Mouse (Mus musculus): ENCODE data around the gene Hdlbp. TPM values are rescaled to one million over a fixed set of nuclear protein-coding genes. Genes with fewer than 3 reads are reported as not detected.
A peak's percentile ranks its signal among the peaks of the same experiment; 100 is the strongest.
"Not testable (repeated sequence)": the region's sequence is repeated elsewhere in the genome, so short reads cannot be mapped to it uniquely, and the experiment has no call there.

Hdlbp gene
- 321 and 334 TPM in 2 replicates for total RNA-seq (2021)
- long read RNA-seq, experiment 1, full-length matches to known transcripts, result 100 of 169 reads
- long read RNA-seq, experiment 1, partial matches to known transcripts, result 28 of 169 reads
- long read RNA-seq, experiment 1, other reads (novel, unspliced or antisense), result 41 of 169 reads
- long read RNA-seq, experiment 2, full-length matches to known transcripts, result 104 of 171 reads
- long read RNA-seq, experiment 2, partial matches to known transcripts, result 34 of 171 reads
- long read RNA-seq, experiment 2, other reads (novel, unspliced or antisense), result 33 of 171 reads

DNA sequence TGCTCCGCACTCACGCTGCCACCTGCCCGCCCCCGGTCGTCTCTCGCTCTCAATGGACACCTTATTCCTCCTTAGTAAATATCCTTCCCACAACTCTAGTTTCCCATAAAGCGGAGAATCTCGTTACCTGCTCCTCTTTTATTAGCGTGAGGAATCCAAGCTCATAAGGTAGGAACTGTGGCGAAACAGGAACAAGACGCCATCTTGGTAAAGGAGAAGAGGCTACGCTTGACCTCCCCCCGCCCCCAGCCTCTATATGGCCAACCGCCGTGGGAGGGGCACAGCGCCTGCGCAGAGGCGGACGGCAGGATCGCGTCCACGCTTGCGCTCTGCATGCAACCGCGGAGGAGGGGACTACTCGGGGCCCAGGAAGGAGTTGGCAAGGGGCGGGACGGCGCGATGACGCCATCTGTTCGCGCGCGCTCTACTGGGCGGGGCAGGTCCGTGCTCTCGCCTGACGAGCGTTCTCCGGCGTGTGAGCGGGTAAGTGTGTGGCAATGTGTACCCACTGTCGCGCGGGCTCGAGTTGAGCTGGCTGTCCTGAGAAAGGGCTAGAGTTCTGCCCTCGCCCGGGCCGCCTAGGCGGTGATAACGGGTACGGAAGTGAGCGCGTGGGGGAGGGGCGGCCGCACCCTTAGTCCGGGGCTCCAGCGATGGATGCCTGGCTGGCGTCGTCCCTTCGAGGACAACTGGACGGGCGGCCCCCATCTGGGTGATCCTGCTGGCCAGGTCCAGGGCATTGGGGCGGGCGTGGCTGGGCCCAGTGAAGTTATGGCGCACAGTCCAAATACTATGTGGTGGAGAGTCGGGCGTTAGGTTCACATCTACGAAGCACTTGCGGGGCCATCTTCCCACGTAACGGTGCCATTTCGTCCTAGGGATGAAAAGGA is at the start of gene Hdlbp:
Gene Hdlbp, minus strand, starts transcription at position 230 of the 890 bp plus-strand sequence.
- DNase-seq, result peak; percentile 100

DNA sequence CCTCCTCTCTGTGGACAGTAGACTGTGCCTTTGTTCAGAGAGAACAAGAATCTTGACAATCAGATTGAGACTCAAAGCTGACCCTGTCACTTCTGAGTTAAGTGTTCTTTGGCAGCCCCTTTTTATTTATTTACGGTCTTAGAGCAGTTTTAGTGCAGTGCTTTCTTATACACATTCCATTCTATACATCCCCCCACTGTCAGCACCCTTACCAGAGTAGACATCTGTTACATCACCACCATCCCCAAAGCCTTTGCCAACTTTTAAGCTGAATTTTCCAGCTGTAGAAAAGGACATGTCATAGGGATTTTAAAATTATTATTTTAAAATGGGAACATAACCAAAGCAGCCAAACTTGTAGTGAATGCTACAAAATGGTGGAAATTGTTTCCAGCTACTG is 43.7 kb upstream of the Hdlbp start:
- DNase-seq, result no peak

DNA sequence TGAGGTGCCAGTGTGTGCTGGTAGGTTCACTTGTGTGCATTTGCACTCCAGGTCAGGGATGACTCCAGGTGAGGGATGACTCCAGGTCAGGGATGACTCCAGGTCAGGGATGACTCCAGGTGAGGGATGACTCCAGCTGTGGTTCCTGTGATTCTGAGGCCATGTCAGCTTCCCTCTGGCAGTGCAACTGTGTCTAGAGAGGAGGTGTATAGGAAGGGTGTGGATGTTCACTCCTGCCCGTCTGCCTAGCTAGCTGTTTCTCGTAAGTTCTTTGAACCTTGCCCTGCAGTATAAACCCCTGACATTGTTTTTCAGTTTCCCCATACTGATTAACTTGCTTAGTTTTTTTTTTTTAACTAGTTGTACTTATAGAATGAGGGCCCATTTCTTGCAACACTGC is 42.9 kb upstream of the Hdlbp start:
- DNase-seq, result no peak

DNA sequence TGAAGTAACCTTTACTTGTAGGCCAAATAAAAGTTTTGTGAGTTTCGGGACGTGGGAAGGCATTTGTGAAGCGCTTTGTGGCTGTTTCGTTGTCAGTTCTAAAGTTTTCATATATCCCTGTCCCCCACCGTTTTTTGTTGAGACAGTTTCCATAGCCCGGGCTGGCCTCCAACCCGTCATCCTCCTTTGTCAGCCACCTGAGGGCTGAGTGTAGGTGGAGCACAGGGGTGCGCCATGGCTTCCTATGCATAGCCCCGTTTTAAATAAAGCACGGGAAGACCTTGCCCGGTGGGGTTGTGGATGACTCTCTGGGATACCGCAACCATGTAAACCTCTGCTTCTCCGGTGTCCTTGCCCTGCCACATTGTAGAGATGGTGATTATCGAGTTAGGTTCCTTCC is 34.6 kb upstream of the Hdlbp start:
- DNase-seq, result no peak

DNA sequence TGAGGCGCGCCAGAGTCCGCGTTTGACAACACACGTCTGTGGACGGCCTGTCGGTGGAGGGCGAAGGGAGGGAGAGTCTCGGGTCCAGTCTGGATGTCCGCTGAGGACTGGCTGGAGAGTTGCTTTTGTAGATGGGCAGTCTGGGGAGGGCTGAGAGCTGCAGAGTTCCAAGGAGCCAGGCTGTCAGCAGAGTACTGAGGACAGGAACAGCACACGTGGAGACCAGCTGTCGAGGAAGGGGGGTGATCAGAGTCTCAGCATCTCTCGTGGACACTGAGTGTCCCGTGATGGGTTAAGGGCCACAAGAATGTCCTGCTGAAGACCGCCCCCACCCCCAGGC is 33.7 kb upstream of the Hdlbp start:
- DNase-seq, result no peak

DNA sequence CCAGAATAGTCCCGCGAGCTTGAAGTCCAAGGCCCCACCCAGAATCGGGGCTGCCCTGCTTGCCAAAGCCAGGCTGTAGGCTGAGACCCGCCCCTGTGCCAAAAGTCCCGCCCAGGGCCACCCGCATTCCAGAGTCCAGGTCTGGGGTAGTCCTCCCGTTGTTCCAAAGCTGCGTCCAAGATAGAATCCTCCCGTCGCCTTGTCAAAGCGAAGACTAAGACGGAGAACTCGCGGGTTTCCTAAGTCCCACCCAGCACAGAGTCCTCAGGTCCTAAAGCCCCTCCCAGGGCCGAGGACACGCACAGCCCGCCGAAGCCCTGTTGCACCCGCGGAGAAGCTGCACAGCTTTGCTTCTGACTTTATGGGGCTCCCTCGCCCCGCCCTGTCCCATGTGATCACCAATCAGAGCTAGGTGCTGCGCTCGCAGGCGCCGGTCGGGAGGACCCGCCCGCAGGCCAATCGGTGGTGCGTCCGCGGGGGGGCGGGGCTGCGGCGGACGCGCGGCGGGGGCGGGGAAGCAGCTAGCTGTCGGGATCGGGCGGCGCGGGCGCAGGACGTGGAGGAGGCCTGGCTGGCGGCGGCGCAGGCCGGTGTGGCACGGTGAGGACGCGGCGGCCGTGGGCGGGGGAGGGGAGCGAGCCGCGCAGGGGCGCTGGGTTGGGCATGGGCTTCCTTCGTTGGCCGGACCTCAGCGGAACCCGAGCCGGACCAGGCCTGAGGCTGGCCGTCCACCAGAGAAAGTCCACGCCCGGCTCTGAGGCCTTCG is 33.2 kb upstream of the Hdlbp start, which contains the start of gene Farp2:
Gene Farp2, plus strand, starts transcription at position 495 of the 766 bp plus-strand sequence.
- peak; percentile 98 for DNase-seq

DNA sequence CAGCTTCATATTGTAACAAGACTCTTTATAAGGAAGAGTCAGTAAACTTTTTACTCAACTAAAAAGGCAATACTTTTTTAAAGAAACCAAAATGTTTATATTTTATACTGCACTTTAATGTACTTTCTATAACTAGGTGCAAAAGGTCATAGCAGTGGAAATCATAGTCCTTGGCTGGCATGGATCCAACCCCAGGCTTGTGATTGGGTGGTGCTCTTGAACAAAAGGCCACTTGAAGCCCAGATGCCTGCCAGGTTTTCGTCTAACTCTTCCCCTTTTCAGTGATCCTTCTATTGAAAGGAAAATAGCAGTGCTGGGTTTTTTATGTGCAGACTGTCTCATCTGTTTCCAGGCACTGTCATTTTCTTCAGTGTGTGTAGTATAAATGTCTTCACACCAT is 30.0 kb upstream of the Hdlbp start:
- DNase-seq, result not testable (repeated sequence)

DNA sequence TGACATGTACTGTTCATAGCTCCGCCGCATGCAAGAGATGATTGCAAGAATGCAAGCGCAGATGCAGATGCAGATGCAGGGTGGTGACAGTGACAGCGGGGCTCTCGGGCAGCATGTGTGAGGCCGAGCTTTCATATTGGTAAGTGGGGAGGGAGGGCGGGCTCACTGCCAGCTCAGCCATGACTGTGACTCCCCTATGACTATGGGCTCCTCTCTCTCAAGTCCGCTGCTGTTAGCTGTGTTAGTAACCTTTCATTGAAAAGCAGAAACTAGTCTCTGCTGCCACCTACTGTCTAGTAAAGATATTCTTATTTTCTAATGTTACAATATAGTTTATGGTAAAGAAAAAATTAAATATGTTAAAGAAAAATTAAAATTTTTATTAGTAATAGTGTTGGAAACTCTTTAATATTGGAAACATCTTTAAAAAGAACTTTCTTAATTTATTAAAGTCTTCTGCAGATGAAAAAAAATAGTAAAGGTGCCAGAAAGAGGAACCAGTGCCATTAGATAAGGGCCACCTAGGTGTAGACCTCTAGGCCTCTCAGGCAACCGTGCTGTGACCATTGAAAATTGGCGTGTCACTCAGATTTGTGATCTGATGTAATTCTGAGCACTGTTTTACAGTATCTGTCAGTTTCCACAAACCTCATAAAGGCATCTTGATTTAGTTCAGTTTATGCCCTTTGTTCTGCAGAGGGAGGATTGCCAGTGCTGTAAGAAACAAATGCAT is 28.5 kb upstream of the Hdlbp start:
- DNase-seq, result peak; percentile 24

DNA sequence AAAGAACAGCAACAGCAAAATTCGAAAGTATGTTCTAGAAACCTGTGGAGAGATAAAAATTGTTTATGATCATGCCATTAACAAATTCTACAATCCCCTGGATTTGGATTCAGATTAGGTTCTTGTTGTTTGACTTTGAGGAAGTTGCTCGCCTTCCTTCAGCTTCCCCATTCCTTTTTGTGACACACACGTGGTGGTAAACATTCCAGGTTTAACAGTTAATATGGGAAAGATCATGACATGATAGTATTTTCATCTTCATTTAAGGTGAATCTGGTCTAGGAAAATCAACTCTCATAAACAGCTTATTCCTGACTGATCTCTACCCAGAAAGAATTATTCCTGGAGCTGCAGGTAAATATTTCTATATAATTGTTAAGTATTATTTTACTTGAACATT is 16.7 kb upstream of the Hdlbp start:
- DNase-seq, result no peak

DNA sequence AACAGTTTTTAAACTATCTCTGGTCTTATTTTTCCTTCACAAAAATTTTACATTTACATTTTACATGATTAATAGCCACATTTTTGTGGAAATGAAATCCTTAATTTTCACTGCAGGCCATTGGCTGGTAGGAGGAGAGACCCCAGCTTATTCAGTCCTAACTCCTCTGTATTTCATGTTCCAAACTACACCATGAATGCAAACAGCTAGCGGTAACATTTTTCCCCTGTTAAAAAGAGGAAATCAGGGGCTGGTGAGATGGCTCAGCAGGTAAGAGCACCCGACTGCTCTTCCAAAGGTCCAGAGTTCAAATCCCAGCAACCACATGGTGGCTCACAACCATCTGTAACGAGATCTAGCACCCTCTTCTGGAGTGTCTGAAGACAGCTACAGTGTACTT is 7.7 kb upstream of the Hdlbp start:
- DNase-seq, result not testable (repeated sequence)

DNA sequence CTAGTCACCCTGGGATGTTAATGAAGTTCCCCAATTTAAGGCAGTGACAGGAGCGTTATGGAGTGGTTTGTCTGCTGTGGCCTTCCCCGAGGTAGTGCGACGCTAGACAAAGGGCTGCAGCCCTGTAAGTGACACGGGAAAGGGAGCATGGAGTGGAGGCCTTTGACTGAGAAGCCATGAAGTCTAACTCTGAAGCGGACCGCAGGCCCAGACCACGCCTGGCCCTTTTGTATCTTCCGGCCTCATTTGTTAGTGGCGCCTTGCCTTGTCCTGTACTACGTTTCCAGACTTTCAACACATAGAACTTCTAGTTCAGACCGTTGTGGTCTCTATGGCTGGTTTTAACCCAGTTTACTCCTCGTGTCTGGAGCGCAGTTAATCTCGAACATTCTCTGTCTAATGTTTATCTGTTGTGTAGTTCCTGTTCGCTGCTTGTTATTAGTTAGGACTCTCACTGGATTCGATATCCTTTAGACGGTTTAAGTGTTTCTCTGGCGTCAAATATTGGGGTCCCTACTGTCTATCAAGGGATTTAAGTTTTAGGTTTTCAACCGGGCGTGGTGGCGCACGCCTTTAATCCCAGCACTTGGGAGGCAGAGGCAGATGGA is 965 bp upstream of the Hdlbp start:
- DNase-seq, result peak; percentile 47

DNA sequence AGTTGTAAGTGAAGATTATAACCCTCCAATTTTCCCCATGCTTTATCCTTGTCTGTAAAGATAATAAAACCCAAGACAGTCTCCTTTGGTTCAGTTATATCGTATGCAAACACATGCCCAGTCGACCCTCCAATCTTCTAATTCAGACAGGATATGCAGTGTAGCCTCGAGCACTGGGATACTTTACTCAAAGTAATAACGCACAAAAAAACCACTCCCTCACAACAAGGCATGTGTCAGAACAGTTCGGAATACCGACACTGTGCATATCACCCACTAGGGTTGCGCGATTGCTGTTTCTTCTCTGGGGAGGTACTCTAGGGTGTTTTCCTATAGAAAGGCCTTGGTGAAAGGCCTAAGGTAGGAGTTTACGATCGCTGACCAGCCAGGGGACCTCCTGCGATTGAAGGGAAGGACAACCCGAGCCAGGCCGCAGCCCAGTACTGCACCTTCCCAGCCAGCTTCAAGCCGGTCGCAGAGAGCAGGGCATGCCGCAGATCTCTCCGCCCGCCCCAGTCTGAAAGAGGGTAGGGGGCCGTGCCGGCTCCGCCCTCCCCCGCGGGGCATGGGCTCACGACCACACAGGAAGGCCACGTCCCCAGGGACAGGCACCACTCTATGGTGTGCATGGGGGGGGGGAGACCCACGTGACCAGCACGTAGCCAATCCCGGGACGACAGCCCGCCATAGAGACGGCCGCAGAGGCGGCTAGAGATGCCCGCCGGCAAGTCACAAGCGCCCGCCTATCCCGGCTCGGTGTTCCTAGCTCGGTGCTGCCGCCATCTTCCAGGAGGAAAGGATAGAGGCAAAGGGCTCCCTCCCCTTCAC is 643 bp downstream of the Hdlbp start:
- DNase-seq, result peak; percentile 99

DNA sequence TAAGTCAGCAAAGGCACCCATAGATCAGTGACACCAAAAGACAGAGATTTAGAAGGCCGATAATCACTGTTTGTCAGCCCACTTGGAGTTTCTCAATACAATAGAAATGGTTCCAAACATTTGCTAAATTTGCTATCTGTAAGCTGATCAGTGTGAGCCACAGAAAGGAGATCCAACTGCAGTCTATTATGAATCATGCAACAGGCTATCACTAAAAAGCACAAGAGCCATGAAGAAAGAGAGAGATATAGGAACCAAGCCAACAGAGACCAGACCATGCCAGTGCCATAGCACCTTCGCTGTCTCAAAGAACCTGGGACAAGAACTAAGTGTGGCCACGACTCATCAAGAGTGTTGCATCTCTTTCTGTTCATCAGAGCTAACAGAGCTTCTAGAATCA is 2.9 kb downstream of the Hdlbp start:
- DNase-seq, result no peak

DNA sequence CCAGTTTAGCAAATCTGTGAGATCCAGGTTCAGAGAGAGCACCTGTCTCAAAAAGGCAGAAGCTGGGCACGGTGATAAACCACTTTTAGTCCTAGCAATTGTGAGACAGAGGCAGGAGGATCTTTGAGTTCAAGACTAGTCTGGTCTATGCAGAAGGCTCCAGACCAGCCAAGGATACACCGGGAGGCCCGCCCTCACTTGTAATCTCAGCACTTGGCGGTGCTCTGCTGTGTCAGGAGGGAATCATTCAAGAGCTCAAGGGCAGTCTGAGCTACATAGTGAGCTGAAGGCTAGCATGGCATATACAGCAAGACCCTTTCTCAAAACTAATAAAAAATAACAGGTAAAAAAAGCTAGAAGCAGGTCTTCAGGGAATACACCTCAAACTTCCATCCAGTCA is 10.0 kb downstream of the Hdlbp start:
- peak; percentile 52 for DNase-seq

DNA sequence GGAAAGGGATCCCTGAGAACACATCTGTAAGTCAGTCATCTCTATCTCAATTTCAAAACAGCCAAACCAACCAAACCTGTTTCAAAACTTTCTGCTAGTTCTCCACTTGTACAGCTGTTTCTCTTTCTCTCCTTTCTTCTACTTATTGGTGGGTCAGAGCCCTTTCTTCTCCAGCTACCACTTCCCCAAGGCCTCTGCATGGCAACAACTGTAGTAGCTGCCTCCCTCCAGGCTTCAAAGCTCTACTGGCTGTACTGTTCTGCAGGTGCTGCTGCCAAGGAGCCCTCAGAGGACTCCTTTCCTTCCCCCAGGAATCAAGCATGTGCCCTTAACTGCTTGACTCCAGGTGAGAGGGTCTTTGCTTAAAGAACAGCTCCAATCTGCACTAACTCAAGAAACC is 12.9 kb downstream of the Hdlbp start:
- DNase-seq, result peak; percentile 11

DNA sequence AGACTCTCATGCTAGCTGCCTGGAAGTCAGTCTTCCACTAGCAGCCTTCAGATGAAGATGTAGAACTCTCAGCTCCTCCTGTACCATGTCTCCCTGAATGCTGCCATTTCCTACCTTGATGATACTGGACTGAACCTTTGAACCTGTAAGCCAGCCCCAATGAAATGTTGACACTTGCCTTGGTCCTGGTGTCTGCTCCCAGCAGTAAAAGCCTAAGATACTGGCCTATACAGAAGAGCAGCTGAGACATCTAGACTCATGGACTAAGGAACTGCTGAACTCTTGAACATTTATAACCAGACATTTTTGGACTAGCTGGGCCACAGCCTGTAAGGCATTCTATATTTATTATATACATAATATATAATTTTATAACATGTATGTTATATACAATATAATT is 13.5 kb downstream of the Hdlbp start:
- DNase-seq, result no peak

DNA sequence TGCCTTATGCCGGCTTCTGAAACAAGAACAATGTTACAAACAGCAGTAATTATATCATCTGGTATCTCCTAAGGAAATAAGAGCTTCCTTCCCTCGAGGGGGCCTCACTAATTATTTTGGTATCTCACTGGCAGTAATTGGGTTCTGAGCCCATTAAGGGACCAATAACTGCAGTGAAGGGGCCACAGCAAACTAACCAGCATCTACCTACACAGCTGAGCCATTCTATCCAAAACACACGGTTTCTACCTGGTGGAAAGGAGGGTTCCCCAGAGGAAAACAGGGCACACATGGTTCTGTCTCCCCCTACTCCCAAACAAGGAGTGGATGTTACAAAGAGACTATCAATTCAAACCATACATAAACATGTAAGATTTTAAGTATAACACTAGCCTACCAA is 19.5 kb downstream of the Hdlbp start:
- no peak for DNase-seq

DNA sequence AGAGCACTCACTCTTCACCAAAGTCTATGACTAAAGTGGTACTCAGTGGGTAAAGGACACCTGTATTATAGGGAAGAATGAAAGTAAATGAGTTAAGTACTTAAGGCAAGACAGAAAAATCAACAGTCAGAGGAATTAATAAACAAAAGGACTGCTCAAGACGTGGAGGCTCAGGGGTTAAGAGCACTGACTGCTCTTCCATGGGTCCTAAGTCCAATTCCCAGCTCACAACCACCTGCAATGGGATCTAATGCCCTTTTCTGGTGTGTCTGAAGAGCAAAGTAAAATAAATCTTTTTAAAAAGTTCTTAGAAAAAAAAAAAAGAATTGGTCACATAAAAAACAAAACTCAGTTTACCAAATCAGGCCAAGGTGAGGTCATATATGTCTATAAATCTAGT is 20.3 kb downstream of the Hdlbp start:
- no peak for DNase-seq

DNA sequence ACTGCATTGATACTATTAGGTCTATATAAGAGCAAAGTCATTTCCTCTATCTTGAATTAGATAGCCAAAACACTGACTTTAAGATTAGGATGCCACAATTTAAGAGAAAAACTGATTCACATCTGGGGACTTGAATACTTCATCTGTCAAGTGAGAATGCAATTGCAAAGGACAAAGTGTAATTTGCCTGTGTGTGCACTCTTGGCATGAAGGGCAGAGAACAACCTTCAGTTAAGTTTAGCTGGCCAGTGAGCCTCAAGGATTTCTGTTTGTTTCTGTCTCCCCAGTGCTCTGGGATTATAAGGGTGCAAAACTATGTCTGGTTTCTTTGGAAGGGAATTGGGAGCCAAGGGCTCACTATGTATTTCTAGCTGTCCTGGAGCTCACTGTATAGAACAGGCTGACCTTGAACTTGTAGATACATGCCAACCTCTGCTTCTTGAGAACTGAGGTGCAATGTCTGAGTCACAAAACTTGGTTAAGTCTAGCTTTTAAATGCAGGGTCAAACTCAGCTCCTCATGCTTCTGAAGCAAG is 24.8 kb downstream of the Hdlbp start:
- DNase-seq, result peak; percentile 47

DNA sequence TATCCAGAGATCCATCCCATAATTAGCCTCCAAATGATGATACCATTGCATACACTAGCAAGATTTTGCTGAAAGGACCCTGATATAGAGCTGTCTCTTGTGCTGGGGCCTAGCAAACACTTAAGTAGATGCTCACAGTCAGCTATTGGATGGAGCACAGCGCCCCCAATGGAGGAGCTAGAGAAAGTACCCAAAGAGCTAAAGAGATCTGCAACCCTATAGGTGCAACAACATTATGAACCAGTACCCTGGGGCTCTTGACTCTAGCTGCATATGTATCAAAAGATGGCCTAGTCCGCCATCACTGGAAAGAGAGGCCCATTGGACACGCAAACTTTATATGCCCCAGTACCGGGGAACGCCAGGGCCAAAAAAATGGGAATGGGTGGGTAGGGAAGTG is 28.5 kb downstream of the Hdlbp start:
- DNase-seq, result not testable (repeated sequence)

DNA sequence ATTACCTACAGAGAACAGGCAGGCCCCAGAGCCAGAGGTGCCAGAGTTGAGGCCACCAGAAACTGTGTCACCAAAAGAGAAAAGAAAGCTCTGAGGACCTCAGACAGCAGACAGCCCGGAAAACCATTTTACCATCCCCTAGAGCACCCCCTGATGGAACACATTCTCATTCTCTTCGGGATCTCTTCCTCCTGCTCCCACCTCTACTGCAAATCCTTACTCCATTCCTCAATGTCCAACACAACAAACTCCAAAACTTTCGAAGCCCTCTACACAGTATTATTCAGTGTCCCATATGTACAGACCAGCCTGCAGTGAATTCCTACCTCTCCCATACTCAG is 32.8 kb downstream of the Hdlbp start:
- DNase-seq, result no peak
